Mouse (Mus musculus) gonadal fat pad, adult 2 months (tissue): ENCODE results near the gene Sirt7. TPM values are rescaled to one million over a fixed set of nuclear protein-coding genes. Genes with fewer than 3 reads are reported as not detected.

ENCODE experiments used
- DNase-seq: peaks from one replicate; pipeline ENCODE4 v3.0.0-alpha.2; 2012; ENCODE audit warnings: low read depth
- polyA plus RNA-seq: library from polyadenylated mRNA; depleted of rRNA; stranded (reverse); fragments of >200 nt; gene quantifications from 2 replicates; pipeline ENCODE4 v1.2.3, GENCODE M21; 2012; rRNA removed

The Sirt7 gene
- 57.9 and 61.4 TPM in 2 replicates for polyA plus RNA-seq

- no peak for DNase-seq
These were observed at the start of gene Sirt7 for GRCm38 (mm10) chr11:120625152-120625775. Gene Sirt7, minus strand, starts transcription at chr11:120625240.

GRCm38 (mm10) chr11:120673594-120674122 lies 48.6 kb upstream of the Sirt7 start:
- no peak for DNase-seq

DNA sequence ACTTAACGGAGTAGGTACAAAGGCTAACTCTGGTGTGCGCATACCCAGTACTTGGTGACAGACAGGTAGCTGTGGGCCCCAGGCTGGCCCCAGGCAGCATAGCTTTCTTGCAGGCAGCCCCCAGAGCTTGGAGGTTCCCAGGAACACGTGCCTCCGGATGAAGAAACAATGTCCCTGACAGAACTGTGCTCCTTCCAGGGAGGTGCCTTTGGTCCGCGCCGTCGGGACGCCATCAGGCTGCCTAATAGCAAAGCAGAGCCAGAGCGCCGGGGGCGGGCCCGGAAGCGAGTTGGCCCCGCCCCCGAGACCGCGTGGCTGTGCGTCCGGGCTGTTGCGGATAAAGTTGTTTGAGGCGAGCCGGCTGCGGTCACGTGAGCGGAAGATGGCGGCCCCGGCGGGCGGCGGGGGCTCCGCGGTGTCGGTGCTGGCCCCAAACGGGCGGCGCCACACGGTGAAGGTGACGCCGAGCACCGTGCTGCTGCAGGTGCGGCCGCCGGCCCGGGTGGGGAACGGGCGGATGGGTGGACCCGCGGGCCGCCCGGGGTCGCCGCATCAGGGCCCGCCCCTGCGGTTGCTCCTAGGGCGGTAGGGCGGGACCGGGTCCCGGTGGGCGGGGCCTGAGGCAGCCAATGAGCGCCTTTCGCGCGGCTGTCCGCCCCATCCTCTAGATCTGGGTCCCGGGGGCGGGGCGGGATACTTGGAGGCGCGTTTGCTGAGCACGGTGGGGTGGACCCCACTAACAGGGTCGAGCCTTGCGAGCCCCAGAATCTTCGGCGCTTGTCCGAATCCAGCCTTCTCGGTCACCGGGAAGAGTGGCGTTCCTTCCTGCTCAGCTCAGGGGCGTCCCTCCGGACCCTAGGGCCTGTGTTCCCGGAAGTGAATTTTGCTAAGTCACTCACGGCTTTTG lies 47.9 kb upstream of the Sirt7 start, which contains the start of gene Aspscr1:
TSS of gene Aspscr1 (plus strand) at position 287 of the 907 bp plus-strand sequence.
- DNase-seq = no peak

DNA sequence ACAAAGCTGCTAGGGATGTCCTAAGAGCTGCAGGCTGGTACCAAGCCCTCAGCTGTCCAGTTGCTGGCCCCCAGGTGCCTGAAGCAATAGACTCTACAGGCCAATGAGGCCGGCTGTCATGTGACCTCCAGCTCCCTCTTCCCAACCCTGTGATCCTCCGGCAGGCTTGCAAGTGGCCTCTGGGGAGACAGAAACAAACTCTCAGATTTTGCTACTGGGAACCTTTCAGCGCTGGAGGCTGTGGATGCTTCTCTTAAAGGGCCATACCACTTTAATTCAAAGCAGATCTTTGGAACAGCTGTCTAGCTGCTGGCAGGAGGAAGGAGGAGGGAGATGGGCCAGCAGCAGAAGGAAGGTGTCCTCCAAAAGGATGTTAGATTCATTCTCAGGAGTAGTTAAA lies 41.6 kb upstream of the Sirt7 start:
- DNase-seq = no peak

DNA sequence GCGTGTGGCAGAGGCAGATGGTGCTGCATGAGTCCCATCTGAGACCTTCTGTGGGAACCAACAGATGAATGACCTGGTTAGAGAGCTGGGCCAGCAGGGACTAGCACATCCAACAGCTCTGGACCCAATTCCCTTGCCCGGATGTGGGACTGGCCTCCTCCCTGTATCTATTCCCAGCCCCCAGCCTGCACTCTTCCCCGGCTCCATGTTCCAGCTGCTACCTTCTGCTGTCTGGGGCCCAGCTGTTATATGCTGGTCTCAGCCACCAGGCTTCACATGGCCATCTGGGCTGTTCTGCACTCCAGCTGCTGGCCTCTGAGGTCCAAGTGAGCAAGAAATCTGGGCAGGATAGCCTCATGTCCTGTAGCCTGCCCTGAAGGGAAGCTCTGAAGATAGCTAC lies 40.4 kb upstream of the Sirt7 start:
- no peak for DNase-seq

DNA sequence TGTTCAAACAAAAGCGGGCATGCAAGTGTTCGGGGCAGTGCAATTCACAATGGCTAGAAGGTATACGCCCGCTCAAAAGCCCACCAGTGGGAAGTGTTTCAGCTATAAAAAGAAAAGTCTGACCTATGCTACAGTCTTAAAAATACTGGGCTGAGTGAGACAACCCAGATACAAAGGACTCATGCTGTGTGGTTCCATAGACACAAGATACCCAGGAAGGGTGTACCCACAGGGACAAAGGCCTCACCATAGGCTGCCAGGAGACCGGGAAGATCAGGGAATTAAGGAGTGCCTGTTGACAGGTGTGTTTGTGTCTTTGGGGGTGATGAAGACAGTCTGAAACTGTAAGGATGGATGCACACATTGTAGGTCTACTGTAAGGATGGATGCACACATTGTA lies 38.7 kb upstream of the Sirt7 start:
- DNase-seq = no peak

DNA sequence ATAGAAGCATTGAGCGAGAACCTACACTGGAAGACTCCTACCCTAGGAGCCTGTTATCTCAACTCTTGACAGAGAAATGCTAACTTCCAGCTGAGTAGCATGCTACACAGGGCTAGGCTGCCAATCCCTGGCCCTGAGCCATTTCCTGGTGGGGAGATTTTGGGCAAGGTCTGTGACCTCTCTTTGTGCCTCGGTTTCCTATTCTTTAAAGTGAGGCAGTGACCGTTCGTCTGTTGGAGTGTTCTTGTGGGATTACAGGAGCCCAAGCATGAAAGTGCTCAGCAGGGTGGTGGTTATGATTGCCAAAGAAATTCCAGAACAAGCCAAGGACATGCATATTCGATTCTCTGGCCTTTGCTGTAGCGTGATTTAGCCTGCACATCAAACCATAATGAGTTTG lies 37.7 kb upstream of the Sirt7 start:
- DNase-seq = no peak

- no peak for DNase-seq
These were observed 36.0 kb upstream of the Sirt7 start, which contains the start of gene Notum for GRCm38 (mm10) chr11:120661076-120661460. Gene Notum, minus strand, starts transcription at chr11:120661175.

- DNase-seq = no peak
These were observed 35.4 kb upstream of the Sirt7 start for GRCm38 (mm10) chr11:120660301-120661075.

GRCm38 (mm10) chr11:120659509-120660300 lies 34.7 kb upstream of the Sirt7 start:
- no peak for DNase-seq

DNA sequence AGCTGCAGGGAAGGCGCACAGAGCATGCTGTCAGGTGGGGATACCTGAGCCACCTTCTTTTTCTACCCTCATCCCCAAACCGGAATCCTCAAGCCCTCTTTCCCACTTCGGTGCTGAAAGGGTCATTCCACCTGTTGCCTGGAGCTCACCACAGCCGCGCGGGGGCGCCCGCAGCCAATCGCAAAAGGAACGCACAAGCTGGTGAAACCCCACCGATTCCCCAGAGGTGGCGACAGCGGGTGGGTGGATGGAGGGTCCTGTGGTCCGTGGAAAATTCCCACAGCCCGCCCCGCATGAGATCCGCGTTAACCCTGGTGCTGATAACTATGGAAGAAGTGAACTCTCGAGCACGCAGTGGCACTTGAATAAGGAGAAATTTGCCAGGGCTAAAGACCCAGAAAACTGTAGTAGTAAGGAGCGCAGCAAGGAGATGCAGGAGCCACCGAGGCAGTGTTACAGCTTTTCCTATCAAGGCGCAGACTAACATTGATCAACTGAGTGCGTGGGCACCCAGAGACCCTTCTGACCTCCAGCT lies 33.9 kb upstream of the Sirt7 start:
- DNase-seq = no peak

- no peak for DNase-seq
These were observed 32.3 kb upstream of the Sirt7 start for GRCm38 (mm10) chr11:120657301-120657700.

DNA sequence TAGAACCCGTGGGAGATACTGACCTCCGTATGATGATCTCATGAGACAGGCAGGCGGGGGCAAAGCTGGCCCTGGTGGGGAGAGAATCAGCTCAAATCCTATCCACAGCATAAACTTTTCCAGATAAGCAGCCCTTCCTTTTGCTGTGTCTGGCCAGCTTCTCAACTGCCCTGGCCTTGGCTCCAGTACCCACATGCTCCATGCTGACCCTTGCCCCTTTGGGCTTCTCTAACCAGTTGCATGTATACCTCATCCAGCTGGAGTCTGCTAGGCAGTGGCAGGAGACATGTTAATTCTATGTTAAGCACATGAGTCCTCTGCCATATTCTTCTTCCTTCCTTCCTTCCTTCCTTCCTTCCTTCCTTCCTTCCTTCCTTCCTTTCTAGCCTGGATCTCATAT lies 29.7 kb upstream of the Sirt7 start:
- DNase-seq = no peak

DNA sequence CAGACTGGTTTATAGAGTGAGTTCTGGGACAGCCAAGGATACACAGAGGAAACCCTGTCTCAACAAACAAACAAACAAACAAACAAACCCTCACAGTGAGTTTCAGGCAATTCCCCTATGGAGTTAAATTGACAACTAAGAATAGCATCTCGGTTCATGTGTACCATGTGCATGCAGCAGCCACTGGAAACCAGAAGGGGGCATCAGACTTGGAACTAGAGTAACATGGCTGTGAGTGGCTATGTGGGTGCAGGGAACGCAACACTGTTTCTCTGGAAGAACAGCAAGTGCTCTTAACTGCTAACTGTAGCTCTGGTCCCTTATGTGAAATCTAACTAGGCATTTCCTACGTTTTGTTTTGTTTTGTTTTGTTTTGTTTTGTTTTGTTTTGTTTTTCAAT lies 26.8 kb upstream of the Sirt7 start:
- no peak for DNase-seq

- no peak for DNase-seq
These were observed 23.0 kb upstream of the Sirt7 start, which contains the start of gene Myadml2 for GRCm38 (mm10) chr11:120648001-120648476. Gene Myadml2, minus strand, starts transcription at chr11:120648158.

GRCm38 (mm10) chr11:120647047-120647830 lies 22.2 kb upstream of the Sirt7 start:
- no peak for DNase-seq

GRCm38 (mm10) chr11:120643601-120643987 lies 18.6 kb upstream of the Sirt7 start, which contains the start of gene Pycr1:
Gene Pycr1, minus strand, starts transcription at chr11:120643769.
- no peak for DNase-seq

GRCm38 (mm10) chr11:120642939-120643600 lies 18.0 kb upstream of the Sirt7 start:
- no peak for DNase-seq

DNA sequence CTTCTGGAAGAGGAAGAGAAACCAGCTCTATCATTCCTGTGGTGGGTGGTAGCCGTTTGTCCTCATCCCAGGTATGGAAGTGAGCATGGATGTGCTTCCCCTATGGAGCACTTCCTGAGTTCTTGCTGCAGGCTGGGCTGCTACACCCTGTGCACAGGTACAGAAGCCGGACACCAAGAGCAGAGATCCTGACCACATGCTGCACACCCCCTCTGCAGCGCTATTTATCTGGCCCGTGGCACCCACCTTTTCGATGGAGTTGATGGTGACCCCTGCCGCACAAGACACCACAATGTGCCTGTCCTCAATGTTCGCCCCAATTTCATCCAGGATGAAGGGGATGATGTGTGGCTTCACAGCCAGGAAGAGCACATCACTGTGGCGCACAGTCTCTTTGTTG lies 16.8 kb upstream of the Sirt7 start:
- DNase-seq = no peak
